7 mouse cellular contexts compared by ENCODE assay signal in the genomic region with DNA sequence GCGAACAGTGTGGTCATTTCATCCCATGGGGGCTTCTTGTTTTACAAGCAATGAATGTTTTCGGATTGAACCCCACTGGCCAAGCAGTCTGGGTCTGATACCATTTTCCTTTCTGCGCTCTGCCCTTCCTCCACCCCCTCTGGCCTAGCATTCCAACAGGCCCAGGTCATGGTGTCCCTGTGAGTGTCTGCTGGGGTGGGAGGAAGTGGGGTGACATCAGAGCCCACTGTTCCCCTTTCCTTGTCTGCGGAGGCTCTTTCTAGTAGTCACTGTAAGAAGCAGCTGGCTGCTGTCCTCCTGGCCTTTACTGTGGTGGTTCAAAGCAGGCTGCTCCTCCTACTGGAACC. TPM values are rescaled to one million over a fixed set of nuclear protein-coding genes. Genes with fewer than 3 reads are reported as not detected.
DNase-seq lines count a peak whose midpoint lies in the region; ATAC-seq and TF ChIP-seq lines count a peak whose summit lies in the region.

No protein-coding gene starts in this region.

- TF ChIP-seq CTCF in spleen, adult 2 months (IDR thresholded peaks at IDR 0.05; ENCODE audit: extremely low read depth, insufficient read depth, insufficient read length, insufficient replicate concordance), result no peak

- H3K4me1 ChIP-seq in spleen, adult 2 months (ENCODE audit: control insufficient read depth, insufficient read depth, insufficient read length), result no peaks in the 10 kb centered on the region
- peaks cover 36% of the 10 kb centered on the region for H3K4me1 ChIP-seq in heart, embryonic 11.5 days (ENCODE audit: control insufficient read depth, insufficient read depth, low read length)
- H3K4me1 ChIP-seq in neural tube, embryonic 13.5 days (replicated peaks), result peaks cover 72% of the 10 kb centered on the region

- no peak overlapping the region for H3K4me3 ChIP-seq in spleen, adult 2 months (ENCODE audit: extremely low read depth, insufficient read depth, insufficient read length)
- no peak overlapping the region for H3K4me3 ChIP-seq in heart, embryonic 11.5 days (ENCODE audit: low read depth, low read length)
- H3K4me3 ChIP-seq in neural tube, embryonic 13.5 days, result no peak overlapping the region

- H3K4me2 ChIP-seq in heart, embryonic 11.5 days, result no peak overlapping the region; the same call in 1 of the 2 replicates
- H3K4me2 ChIP-seq in neural tube, embryonic 13.5 days, result peak overlapping the region; percentile 1; the same call in 1 of the 2 replicates

- peak overlapping the region; percentile 12; the same call in 1 of the 2 replicates for H3K27ac ChIP-seq in spleen, adult 2 months (ENCODE audit: insufficient read depth, low read length)
- H3K27ac ChIP-seq in heart, embryonic 11.5 days (ENCODE audit: low read depth, low read length), result peak overlapping the region; percentile 32; the same call in 1 of the 2 replicates
- H3K27ac ChIP-seq in neural tube, embryonic 13.5 days (replicated peaks), result peak overlapping the region; percentile 33

- no peak for ATAC-seq in heart, embryonic 11.5 days (replicated peaks; ENCODE audit: insufficient number of reproducible peaks, low FRiP score, low TSS enrichment)
- ATAC-seq in neural tube, embryonic 13.5 days (ENCODE audit: low read depth), result peak; percentile 33; the same call in 1 of the 2 replicates
- no peak for ATAC-seq in frontal cortex, adult (ENCODE audit: low TSS enrichment)

- no peak for TF ChIP-seq POLR2A in spleen, adult 2 months (IDR thresholded peaks at IDR 0.05; ENCODE audit: low read depth, low read length)

- H3K9ac ChIP-seq in heart, embryonic 11.5 days (ENCODE audit: low read depth, low read length), result no peak overlapping the region
- H3K9ac ChIP-seq in neural tube, embryonic 13.5 days, result peak overlapping the region; percentile 23

- WGBS in spleen, adult 2 months, result 55% methylated on average over 4 of the region's 4 CpGs
- 42% methylated on average over 4 of the region's 4 CpGs for WGBS in heart, embryonic 11.5 days (ENCODE audit: insufficient replicate concordance)
- 68% methylated on average over 4 of the region's 4 CpGs for WGBS in neural tube, embryonic 13.5 days

- DNase-seq in spleen, adult 2 months (ENCODE audit: low read depth in 1 of 2, low spot score in 2 of 2), result no peak
- no peak for DNase-seq in spleen, adult 12 weeks (ENCODE audit: low spot score)
- DNase-seq in kidney, postnatal 25 days, result peak; percentile 45 to 71
- DNase-seq in thymus, postnatal 36 days, result no peak

- H3K9me3 ChIP-seq in heart, embryonic 11.5 days (replicated peaks; ENCODE audit: control insufficient read depth, low read length), result no peaks in the 10 kb centered on the region
- no peaks in the 10 kb centered on the region for H3K9me3 ChIP-seq in neural tube, embryonic 13.5 days

- no peaks in the 10 kb centered on the region for H3K36me3 ChIP-seq in spleen, adult 2 months (ENCODE audit: control insufficient read depth, insufficient read depth, low read length)
- no peaks in the 10 kb centered on the region for H3K36me3 ChIP-seq in heart, embryonic 11.5 days (ENCODE audit: control insufficient read depth, insufficient read depth, low read length)
- H3K36me3 ChIP-seq in neural tube, embryonic 13.5 days, result no peaks in the 10 kb centered on the region

- no peaks in the 10 kb centered on the region for H3K27me3 ChIP-seq in spleen, adult 2 months (ENCODE audit: control insufficient read depth, insufficient read depth, low read length)
- H3K27me3 ChIP-seq in heart, embryonic 11.5 days (ENCODE audit: control insufficient read depth, insufficient read depth, low read length), result peaks cover 7% of the 10 kb centered on the region
- H3K27me3 ChIP-seq in neural tube, embryonic 13.5 days, result no peaks in the 10 kb centered on the region

RNA-seq across cellular contexts. Expression of a gene that starts 10.9 kb away (rescaled TPM):
- 3.1 and 3.5 TPM in 2 replicates for polyA plus RNA-seq in spleen, adult 2 months (2012; rRNA removed)
- polyA plus RNA-seq in heart, embryonic 11.5 days (2014; fragmentation: Nextera tagmentation; extraction: Ambion mirVana), result 4.0 TPM in 2 replicates
- 10.8 and 12.8 TPM in 2 replicates for polyA plus RNA-seq in neural tube, embryonic 13.5 days (2015; fragmentation: Nextera tagmentation; extraction: Ambion mirVana)

Comparison
In these comparisons a context has a peak if more than half of its experiments do, and no peak if none do; other contexts are left out.
1. DNase-seq: peak in kidney, postnatal 25 days (2 of 2); none in spleen, adult 2 months (0 of 2), spleen, adult 12 weeks (single experiment) and thymus, postnatal 36 days (0 of 2).
2. Peak in every context shown above with its lines, with median percentiles within 50 percentile points of each other: H3K27ac ChIP-seq.